Mouse (Mus musculus): ENCODE measurements at regions not wholly inside any gene's neighbourhood (a gene's known extent, or its start where the extent isn't known, plus 50 kb on each side); places are given as distances from the start of the nearest gene placed in this dataset.

GRCm38 (mm10) chr3:68758609-68759008 is 68.2 kb downstream of the Il12a start:
- DNase-seq (ENCODE audit: low spot score in 2 of 2): no peak

- peak in 1 of 2 experiments; percentile 32 for DNase-seq (ENCODE audit: low spot score in 2 of 2)
Measured at GRCm38 (mm10) chr3:68759375-68759774, 68.9 kb downstream of the Il12a start.

- DNase-seq (ENCODE audit: low spot score in 2 of 2): no peak
Measured at GRCm38 (mm10) chr3:68760806-68761205, 70.4 kb downstream of the Il12a start.

- DNase-seq (ENCODE audit: low spot score in 2 of 2): no peak
Measured at GRCm38 (mm10) chr3:68761242-68761625, 70.8 kb downstream of the Il12a start.

- no peak for DNase-seq (ENCODE audit: low spot score in 2 of 2)
Measured at GRCm38 (mm10) chr3:68761626-68762331, 71.3 kb downstream of the Il12a start.

- no peak for DNase-seq (ENCODE audit: low spot score in 2 of 2)
Measured at GRCm38 (mm10) chr3:68762988-68763387, 72.5 kb downstream of the Il12a start.

GRCm38 (mm10) chr3:68764336-68764735 is 73.9 kb downstream of the Il12a start:
- no peak for DNase-seq (ENCODE audit: low spot score in 2 of 2)

GRCm38 (mm10) chr3:68764917-68765598 is 74.6 kb downstream of the Il12a start:
- no peak for DNase-seq (ENCODE audit: low spot score in 2 of 2)

GRCm38 (mm10) chr3:68771579-68771978 is 81.1 kb downstream of the Il12a start:
- no peak for DNase-seq (ENCODE audit: low spot score in 2 of 2)

GRCm38 (mm10) chr3:68777801-68778200 is 87.4 kb downstream of the Il12a start:
- no peak for DNase-seq (ENCODE audit: low spot score in 2 of 2)

- DNase-seq (ENCODE audit: low spot score in 2 of 2): no peak
Measured at GRCm38 (mm10) chr3:68778354-68779040, 88.1 kb downstream of the Il12a start.

GRCm38 (mm10) chr3:68780843-68781242 is 88.5 kb upstream of the 1110032F04Rik start:
- no peak for DNase-seq (ENCODE audit: low spot score in 2 of 2)

GRCm38 (mm10) chr3:68781466-68781865 is 87.9 kb upstream of the 1110032F04Rik start:
- no peak for DNase-seq (ENCODE audit: low spot score in 2 of 2)

- no peak for DNase-seq (ENCODE audit: low spot score in 2 of 2)
Measured at GRCm38 (mm10) chr3:68782363-68782762, 87.0 kb upstream of the 1110032F04Rik start.

GRCm38 (mm10) chr3:68783666-68784416 is 85.5 kb upstream of the 1110032F04Rik start:
- no peak for DNase-seq (ENCODE audit: low spot score in 2 of 2)

GRCm38 (mm10) chr3:68786771-68787170 is 82.6 kb upstream of the 1110032F04Rik start:
- no peak for DNase-seq (ENCODE audit: low spot score in 2 of 2)

GRCm38 (mm10) chr3:68787385-68788175 is 81.8 kb upstream of the 1110032F04Rik start:
- no peak for DNase-seq (ENCODE audit: low spot score in 2 of 2)

- no peak for DNase-seq (ENCODE audit: low spot score in 2 of 2)
Measured at GRCm38 (mm10) chr3:68789491-68789890, 79.9 kb upstream of the 1110032F04Rik start.

GRCm38 (mm10) chr3:68790466-68790865 is 78.9 kb upstream of the 1110032F04Rik start:
- no peak for DNase-seq (ENCODE audit: low spot score in 2 of 2)

- DNase-seq (ENCODE audit: low spot score in 2 of 2): no peak
Measured at GRCm38 (mm10) chr3:68792883-68793282, 76.5 kb upstream of the 1110032F04Rik start.

- DNase-seq (ENCODE audit: low spot score in 2 of 2): no peak
Measured at GRCm38 (mm10) chr3:68793923-68794322, 75.5 kb upstream of the 1110032F04Rik start.

Data from frontal cortex, postnatal 14 days (tissue).